Mouse (Mus musculus) olfactory bulb, adult 2 months (tissue): ENCODE results near the gene Fam131c.

ENCODE experiments used
- CTCF ChIP-seq: fragments of 200-500 bp; IDR thresholded peaks from 2 replicates; pipeline ENCODE4 v1.5.1; 2012; ENCODE audit warnings: low read depth, mild to moderate bottlenecking, low read length, moderate library complexity; ENCODE audit not compliant: insufficient read depth
- POLR2A ChIP-seq: fragments of 200-500 bp; IDR thresholded peaks from 2 replicates; pipeline ENCODE4 v1.6.1; 2012; ENCODE audit warnings: mild to moderate bottlenecking, low read depth, low read length, moderate library complexity; ENCODE audit not compliant: insufficient read depth

GRCm38 (mm10) chr4:141398545-141398944 is 30.5 kb downstream of the Fam131c start, which contains the start of gene Clcnka:
- no peak for TF ChIP-seq POLR2A
- no peak for TF ChIP-seq CTCF
